Mouse (Mus musculus) spleen, adult 2 months (tissue): ENCODE data around the gene Setd1a.

ENCODE experiments used
- CTCF ChIP-seq: fragments of 200-500 bp; IDR thresholded peaks from 2 replicates; pipeline ENCODE4 v1.5.1; 2011; ENCODE audit warnings: mild to moderate bottlenecking, inconsistent platforms; ENCODE audit not compliant: insufficient read depth, insufficient read length, insufficient replicate concordance; ENCODE audit errors: extremely low read depth
- POLR2A ChIP-seq: fragments of 200-500 bp; IDR thresholded peaks from 2 replicates; pipeline ENCODE4 v1.6.1; 2011; ENCODE audit warnings: low read depth, low read length, inconsistent platforms

- TF ChIP-seq POLR2A (no peak), CTCF (no peak)
Observed at GRCm38 (mm10) chr7:127797076-127797845, 20.8 kb downstream of the Setd1a start.
